Mouse (Mus musculus) T-helper 17 cell (primary cell): ENCODE data around the gene Rimkla.

Experiments
- in situ Hi-C, 2 experiments: fragments of 300-600 bp; cut with MboI, MseI; formaldehyde crosslinking; loops; 1 replicate in 1 of 2; 2 replicates in 1 of 2; pipeline ENCODE4 v1.15.1; 2025; ENCODE audit warnings: high pct_unique_total_duplicates in 2 of 2

Gene Rimkla

DNA sequence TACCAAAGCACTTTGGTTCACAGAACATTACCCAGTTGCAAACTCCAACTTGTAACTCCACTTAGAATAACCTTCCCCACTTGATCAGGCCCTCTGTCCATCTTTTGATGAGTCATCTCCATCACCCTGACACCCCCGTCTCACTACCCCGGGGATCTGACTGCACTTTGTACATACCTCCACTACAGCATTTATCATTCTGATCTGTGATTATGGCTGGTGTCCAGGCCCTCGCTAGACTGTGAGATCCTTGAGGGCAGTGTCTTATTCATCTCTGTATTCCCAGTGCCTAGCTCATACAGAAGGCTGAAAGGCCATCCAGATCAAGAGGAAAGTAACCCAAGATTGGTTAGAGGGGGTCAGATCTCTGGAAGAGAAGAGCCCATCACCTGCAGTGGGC is 71.2 kb downstream of the Rimkla start:
- in situ Hi-C loops = no loop called here

DNA sequence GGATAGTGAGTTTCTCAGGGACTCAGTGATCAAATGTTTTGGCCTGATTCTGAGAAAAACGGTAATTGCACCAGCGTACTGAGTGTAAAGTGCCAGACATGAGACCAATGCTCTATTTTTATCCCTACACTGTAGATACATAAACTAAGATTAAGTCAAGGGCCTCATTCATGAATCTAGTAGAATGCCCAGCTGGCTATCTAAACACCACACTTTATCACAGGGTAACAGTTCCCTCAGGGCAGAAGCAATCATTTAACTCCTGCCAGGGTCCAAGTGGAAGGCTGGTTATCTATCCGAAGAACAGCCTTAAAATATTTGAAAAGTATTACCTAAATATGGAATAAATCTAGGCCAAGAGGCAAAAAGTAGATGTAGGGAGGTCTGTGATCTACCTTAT is 74.5 kb downstream of the Rimkla start:
- in situ Hi-C loops = no loop called here

DNA sequence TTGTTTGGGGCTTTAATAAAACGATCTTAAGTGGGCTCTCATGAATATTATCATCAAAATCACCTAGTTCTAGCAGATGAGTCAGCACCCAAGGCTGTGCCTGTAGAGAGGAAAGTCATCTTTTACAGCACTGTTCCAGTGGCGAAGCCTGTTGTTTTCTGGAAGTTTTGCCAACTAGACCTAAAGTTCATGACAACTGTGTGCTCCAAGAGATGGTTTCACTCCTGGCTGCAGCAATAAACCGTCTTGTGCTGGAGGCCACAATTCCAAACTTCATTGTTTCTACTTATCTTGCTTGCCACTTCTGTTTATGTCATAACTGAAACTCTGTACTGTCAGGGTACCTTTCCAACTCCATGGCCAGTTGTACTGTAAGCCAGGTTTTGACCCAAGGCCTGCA is 75.2 kb downstream of the Rimkla start:
- in situ Hi-C loops = no loop called here
